Comparison of ENCODE assay signal across 30 mouse cellular contexts in the genomic region with DNA sequence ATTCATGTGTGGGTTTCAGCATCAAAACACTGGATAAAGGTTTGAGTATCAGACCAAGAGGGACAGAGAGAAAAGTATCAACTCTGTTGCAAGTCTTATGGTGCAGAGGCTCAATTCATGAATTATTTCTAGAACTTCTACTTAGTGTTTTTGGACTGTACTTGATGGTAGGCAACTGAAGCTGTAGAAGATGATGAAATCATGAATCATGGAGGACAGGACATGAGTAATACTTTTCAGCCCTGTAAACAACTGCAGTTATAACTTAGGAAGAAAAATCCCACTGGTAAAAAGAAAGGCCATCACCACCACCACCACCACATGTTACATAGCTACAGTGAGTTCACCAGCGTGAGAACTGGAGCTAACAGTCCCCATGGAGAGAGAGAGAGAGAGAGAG.
DNase-seq lines count a peak whose midpoint lies in the region; ATAC-seq and TF ChIP-seq lines count a peak whose summit lies in the region.
"Had no signal": no experiment of that assay in that cellular context is flagged by ENCODE, and none has a peak within 500 bp of the region (broad histone marks: within the 10 kb centered on the region; RNA-seq: fewer than 3 reads in every experiment).

No protein-coding gene starts in this region.

- H3ac ChIP-seq in myocyte (ENCODE audit: control insufficient read depth, insufficient read length), result no peak overlapping the region

- no peak for ATAC-seq in midbrain, postnatal 0 days (ENCODE audit: low FRiP score)
- ATAC-seq: activated CD4-positive, CD25-positive, alpha-beta regulatory T cell, adult 4 months; CD4-positive, CD25-positive, alpha-beta regulatory T cell, adult 4 months; forebrain, embryonic 14.5 days; forebrain, postnatal 0 days; intestine, postnatal 0 days had no signal

- no peak overlapping the region for H3K9ac ChIP-seq in midbrain, postnatal 0 days (replicated peaks; ENCODE audit: low read length, poor library complexity, severe bottlenecking)
- H3K9ac ChIP-seq: embryonic facial prominence, embryonic 13.5 days; forebrain, postnatal 0 days; heart, embryonic 12.5 days; heart, embryonic 15.5 days; hindbrain, embryonic 15.5 days had no signal

- H3K4me2 ChIP-seq in myocyte (ENCODE audit: low read depth), result no peak overlapping the region
- no peak overlapping the region for H3K4me2 ChIP-seq in midbrain, postnatal 0 days (ENCODE audit: low read depth, low read length, poor library complexity, severe bottlenecking)
- H3K4me2 ChIP-seq: embryonic facial prominence, embryonic 13.5 days; heart, embryonic 12.5 days; heart, embryonic 15.5 days; hindbrain, embryonic 15.5 days had no signal

- H3K79me2 ChIP-seq in myocyte (ENCODE audit: control insufficient read depth, insufficient read depth), result no peaks in the 10 kb centered on the region

- H3K9me3 ChIP-seq in limb, embryonic 10.5 days (replicated peaks), result no peaks in the 10 kb centered on the region
- no peaks in the 10 kb centered on the region for H3K9me3 ChIP-seq in midbrain, postnatal 0 days (ENCODE audit: low read length)
- H3K9me3 ChIP-seq: embryonic facial prominence, embryonic 10.5 days; embryonic facial prominence, embryonic 13.5 days; heart, embryonic 12.5 days; heart, embryonic 15.5 days; hindbrain, embryonic 10.5 days; hindbrain, embryonic 15.5 days had no signal

- no peak for TF ChIP-seq POLR2A in myocyte (IDR thresholded peaks at IDR 0.05; ENCODE audit: insufficient read length, low read depth)

- H3K27ac ChIP-seq in limb, embryonic 10.5 days, result no peak overlapping the region
- H3K27ac ChIP-seq in midbrain, postnatal 0 days (ENCODE audit: low read depth, low read length), result no peak overlapping the region
- H3K27ac ChIP-seq: embryonic facial prominence, embryonic 10.5 days; embryonic facial prominence, embryonic 13.5 days; heart, embryonic 15.5 days; hindbrain, embryonic 10.5 days; hindbrain, embryonic 15.5 days had no signal

- WGBS in limb, embryonic 10.5 days, result 90% methylated on average over 1 of the region's 1 CpGs
- 100% methylated on average over 1 of the region's 1 CpGs for WGBS in midbrain, postnatal 0 days

- H3K4me1 ChIP-seq in limb, embryonic 10.5 days, result peaks cover 8% of the 10 kb centered on the region
- no peaks in the 10 kb centered on the region for H3K4me1 ChIP-seq in midbrain, postnatal 0 days (ENCODE audit: insufficient read depth, low read length)
- H3K4me1 ChIP-seq: embryonic facial prominence, embryonic 10.5 days; embryonic facial prominence, embryonic 13.5 days; heart, embryonic 12.5 days; heart, embryonic 15.5 days; hindbrain, embryonic 10.5 days; hindbrain, embryonic 15.5 days had no signal

- DNase-seq in 3T3-L1 (ENCODE audit: low read depth, low spot score) (peak; percentile 86), adipocyte (ENCODE audit: low spot score) (peak; percentile 16)
- DNase-seq in Muller cell, postnatal 12 days (ENCODE audit: inconsistent ontology term), result peak; percentile 51
- no peak for DNase-seq in frontal cortex, postnatal 14 days (ENCODE audit: low spot score in 2 of 2)
- DNase-seq in limb, embryonic 10.5 days (ENCODE audit: low spot score), result no peak
- DNase-seq in midbrain, postnatal 0 days (ENCODE audit: low spot score), result no peak
- DNase-seq: adrenal gland, postnatal 14 days; B cell, adult 2 months; cerebellum, adult 11-12 months; cerebellum, adult 8-10 months; cerebellum, postnatal 10 days; cerebellum, postnatal 36 days; embryo, embryonic 11 days; forebrain, postnatal 0 days; gastrocnemius, postnatal 25 days; heart, adult 18-20 months; heart, postnatal 10 days; heart, postnatal 36 days; kidney, adult 2 months had no signal

- TF ChIP-seq CTCF in midbrain, postnatal 0 days (IDR thresholded peaks at IDR 0.05), result no peak

- no peak overlapping the region for H3K4me3 ChIP-seq in myocyte
- H3K4me3 ChIP-seq in limb, embryonic 10.5 days, result no peak overlapping the region
- no peak overlapping the region for H3K4me3 ChIP-seq in midbrain, postnatal 0 days (ENCODE audit: low read depth, low read length)
- H3K4me3 ChIP-seq: embryonic facial prominence, embryonic 10.5 days; embryonic facial prominence, embryonic 13.5 days; heart, embryonic 12.5 days; heart, embryonic 15.5 days; hindbrain, embryonic 10.5 days; hindbrain, embryonic 15.5 days had no signal

- H3K27me3 ChIP-seq in myocyte (ENCODE audit: control insufficient read depth, insufficient read depth, insufficient read length), result no peaks in the 10 kb centered on the region
- H3K27me3 ChIP-seq in limb, embryonic 10.5 days (ENCODE audit: low read depth, poor library complexity, severe bottlenecking), result no peaks in the 10 kb centered on the region
- H3K27me3 ChIP-seq in midbrain, postnatal 0 days (ENCODE audit: insufficient read depth, low read length), result no peaks in the 10 kb centered on the region
- H3K27me3 ChIP-seq: embryonic facial prominence, embryonic 13.5 days; heart, embryonic 12.5 days; heart, embryonic 15.5 days; hindbrain, embryonic 15.5 days had no signal

- H3K36me3 ChIP-seq in myocyte (ENCODE audit: control insufficient read depth, insufficient read depth), result no peaks in the 10 kb centered on the region
- no peaks in the 10 kb centered on the region for H3K36me3 ChIP-seq in limb, embryonic 10.5 days
- no peaks in the 10 kb centered on the region for H3K36me3 ChIP-seq in midbrain, postnatal 0 days (ENCODE audit: insufficient read depth, low read length)
- H3K36me3 ChIP-seq: embryonic facial prominence, embryonic 10.5 days; embryonic facial prominence, embryonic 13.5 days; heart, embryonic 12.5 days; heart, embryonic 15.5 days; hindbrain, embryonic 10.5 days; hindbrain, embryonic 15.5 days had no signal

TF ChIP-seq in myocyte, 11 proteins besides CTCF, POLR2A, EP300 and RAD21:
- TF ChIP-seq POLR2AphosphoS2 (IDR thresholded peaks at IDR 0.05; ENCODE audit: insufficient read length, low read depth) (no peak), TCF12 (IDR thresholded peaks at IDR 0.05; ENCODE audit: insufficient read depth, poor library complexity, severe bottlenecking) (no peak), TCF3 (IDR thresholded peaks at IDR 0.05; ENCODE audit: insufficient read length, low read depth) (no peak), USF1 (IDR thresholded peaks at IDR 0.05; ENCODE audit: low read depth) (no peak), CEBPB (IDR thresholded peaks at IDR 0.05; ENCODE audit: insufficient read depth, poor library complexity, severe bottlenecking) (peak; percentile 70; the same call in 1 of the 2 replicates), SRF (IDR thresholded peaks at IDR 0.05; ENCODE audit: control insufficient read depth, insufficient read length, low read depth) (no peak)

Comparison
In these comparisons a context has a peak if more than half of its experiments do, and no peak if none do; other contexts are left out.
1. DNase-seq: peak in 3T3-L1 (single experiment), Muller cell, postnatal 12 days (single experiment) and adipocyte (single experiment); none in frontal cortex, postnatal 14 days (0 of 2), limb, embryonic 10.5 days (single experiment) and midbrain, postnatal 0 days (single experiment).